Mouse (Mus musculus) adrenal gland, adult 18-20 months (tissue): ENCODE measurements around the gene Fzd9. TPM values are rescaled to one million over a fixed set of nuclear protein-coding genes. Genes with fewer than 3 reads are reported as not detected.
"Not testable (repeated sequence)": the region's sequence is repeated elsewhere in the genome, so short reads cannot be mapped to it uniquely, and the experiment has no call there.

Experiments used
- DNase-seq, 2 experiments: peaks; one replicate each; pipeline ENCODE4 v3.0.0; 2021 to 2022; ENCODE audit warnings: low spot score in 2 of 2
- total RNA-seq, 2 experiments: library from RNA; stranded (reverse); gene quantifications; 1 replicate in 1 of 2; 2 replicates in 1 of 2; pipeline ENCODE4 v1.2.3; 2021

The Fzd9 gene
- total RNA-seq, 2 experiments from 2014 or later = 3.0 to 10.5 TPM

GRCm38 (mm10) chr5:135250186-135251078 lies 598 bp downstream of the Fzd9 start:
- DNase-seq = no peak

DNA sequence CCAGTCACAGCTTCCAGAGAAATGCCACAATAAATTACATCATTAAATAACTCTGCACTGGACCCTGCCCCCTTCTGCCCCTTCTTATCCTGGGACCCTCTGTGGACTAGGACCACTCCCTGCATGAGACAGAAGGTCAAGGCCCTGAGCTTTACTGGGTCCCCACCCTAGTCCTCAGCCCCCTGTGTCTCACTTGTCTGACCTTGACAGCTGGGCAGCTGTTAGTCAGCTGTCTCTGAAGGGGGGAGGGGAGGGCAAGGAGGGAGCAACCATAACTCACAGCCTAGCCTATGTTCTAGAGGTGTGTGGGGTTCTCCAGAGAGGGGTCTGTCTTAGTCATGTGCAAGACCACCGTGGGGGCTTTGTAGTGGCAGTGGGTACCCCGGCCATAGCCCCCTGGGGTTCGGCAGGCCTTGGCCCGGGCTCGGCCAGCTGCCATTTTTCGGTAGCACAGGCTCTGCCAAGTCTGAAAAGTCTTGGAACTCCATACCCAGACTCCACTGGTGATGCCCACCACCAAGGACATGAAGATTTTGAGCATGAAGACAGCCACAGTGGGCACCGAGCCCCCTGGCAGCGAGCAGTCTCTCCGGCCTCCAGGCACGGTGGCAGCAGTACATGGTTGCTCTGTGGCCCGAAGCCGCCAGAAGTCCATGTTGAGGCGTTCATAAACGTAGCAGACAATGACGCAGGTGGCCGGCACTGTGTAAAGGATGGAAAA lies 1.9 kb downstream of the Fzd9 start:
- no peak for DNase-seq

GRCm38 (mm10) chr5:135247337-135247736 lies 3.7 kb downstream of the Fzd9 start:
- no peak for DNase-seq

GRCm38 (mm10) chr5:135246531-135246930 lies 4.5 kb downstream of the Fzd9 start:
- DNase-seq = no peak

- DNase-seq = no peak
Measured at GRCm38 (mm10) chr5:135243166-135243565, 7.9 kb downstream of the Fzd9 start.

- DNase-seq = no peak
Measured at GRCm38 (mm10) chr5:135242608-135243007, 8.4 kb downstream of the Fzd9 start.

GRCm38 (mm10) chr5:135242136-135242535 lies 8.9 kb downstream of the Fzd9 start:
- DNase-seq = no peak

GRCm38 (mm10) chr5:135241474-135241873 lies 9.6 kb downstream of the Fzd9 start:
- DNase-seq = no peak

DNA sequence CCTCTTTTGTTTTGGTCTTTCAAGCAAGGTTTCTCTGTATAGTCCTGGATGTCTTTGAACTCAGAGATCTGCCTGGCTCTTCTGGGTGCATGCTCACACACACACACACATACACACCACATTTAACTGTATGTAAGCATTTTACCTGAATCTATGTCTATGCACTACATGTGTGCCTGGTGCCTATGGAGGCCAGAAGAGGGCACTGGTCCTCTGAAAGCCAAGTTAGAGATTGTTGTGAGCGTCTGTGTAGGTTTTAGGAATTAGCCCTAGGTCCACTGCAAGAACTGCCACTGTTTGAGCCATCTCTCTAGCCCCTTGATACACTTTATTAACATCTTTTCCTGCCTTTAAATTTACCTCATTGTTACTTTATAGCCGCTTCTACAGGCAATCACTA lies 12.2 kb downstream of the Fzd9 start:
- DNase-seq = no peak

GRCm38 (mm10) chr5:135236571-135236970 lies 14.5 kb downstream of the Fzd9 start:
- DNase-seq = peak; percentile 57 to 59

DNA sequence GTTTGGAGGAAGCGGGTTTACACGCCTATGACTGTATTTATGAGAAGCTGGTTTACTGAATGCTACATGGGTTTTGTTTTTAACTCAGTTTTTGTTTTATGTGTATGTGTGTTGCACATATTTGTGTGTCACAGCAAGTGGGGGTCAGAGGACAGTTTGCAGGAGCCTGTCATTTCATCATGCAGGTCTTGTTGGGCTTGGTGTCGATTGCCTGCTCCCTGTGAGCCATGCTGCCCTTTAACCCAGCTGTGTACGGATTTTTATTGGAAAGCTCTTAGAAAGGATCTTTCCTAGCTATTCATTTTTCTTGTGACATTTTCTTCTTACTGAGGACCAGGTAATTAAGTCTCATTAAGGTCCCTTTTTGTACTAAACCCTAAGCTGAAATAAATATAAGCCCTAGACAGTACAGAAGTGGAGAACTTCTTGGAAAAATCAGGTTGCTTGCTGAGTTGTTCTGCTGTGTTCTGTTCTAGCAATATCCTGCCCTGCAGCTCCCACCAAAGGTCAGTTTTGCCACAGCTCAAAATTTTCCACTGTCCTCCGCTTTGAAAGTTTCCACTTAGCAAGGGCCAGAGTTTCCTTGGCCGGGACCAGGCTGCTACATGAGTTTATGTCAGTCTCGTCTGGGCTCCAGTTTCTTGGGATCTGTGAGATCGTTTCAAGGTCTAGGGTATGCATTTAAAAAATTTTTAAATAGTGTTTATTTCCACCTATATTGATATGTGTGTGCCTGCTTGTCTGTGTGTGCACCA lies 17.7 kb downstream of the Fzd9 start:
- no peak for DNase-seq

GRCm38 (mm10) chr5:135230186-135230585 lies 20.8 kb downstream of the Fzd9 start:
- no peak for DNase-seq

- not testable (repeated sequence) for DNase-seq
Measured at GRCm38 (mm10) chr5:135225879-135226278, 25.2 kb downstream of the Fzd9 start.

DNA sequence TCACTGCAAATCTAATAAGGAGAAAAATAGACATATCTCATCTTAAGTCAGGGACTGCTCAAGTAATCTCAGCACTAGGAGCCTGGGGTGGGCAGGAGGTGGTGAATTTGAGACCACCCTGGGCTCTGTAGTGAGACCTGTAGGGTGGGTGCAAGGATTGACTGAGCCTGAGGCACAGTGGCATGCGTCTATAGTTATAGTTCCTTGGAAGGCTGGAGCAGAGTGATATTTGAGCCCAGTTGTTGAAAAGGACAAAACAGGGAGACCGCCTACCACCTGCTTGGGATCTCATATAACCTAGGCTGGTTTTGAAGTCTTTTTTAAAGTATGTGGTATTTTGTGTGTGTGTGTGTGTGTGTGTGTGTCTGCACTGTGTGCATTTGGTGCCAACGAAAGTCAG lies 26.9 kb downstream of the Fzd9 start:
- no peak for DNase-seq

- DNase-seq = no peak
Measured at GRCm38 (mm10) chr5:135222066-135222465, 29.0 kb downstream of the Fzd9 start.

- DNase-seq = no peak
Measured at GRCm38 (mm10) chr5:135220941-135221340, 30.1 kb downstream of the Fzd9 start.

- DNase-seq = no peak
Measured at GRCm38 (mm10) chr5:135216871-135217270, 34.2 kb downstream of the Fzd9 start.

- DNase-seq = no peak
Measured at GRCm38 (mm10) chr5:135208197-135208596, 42.8 kb downstream of the Fzd9 start.

DNA sequence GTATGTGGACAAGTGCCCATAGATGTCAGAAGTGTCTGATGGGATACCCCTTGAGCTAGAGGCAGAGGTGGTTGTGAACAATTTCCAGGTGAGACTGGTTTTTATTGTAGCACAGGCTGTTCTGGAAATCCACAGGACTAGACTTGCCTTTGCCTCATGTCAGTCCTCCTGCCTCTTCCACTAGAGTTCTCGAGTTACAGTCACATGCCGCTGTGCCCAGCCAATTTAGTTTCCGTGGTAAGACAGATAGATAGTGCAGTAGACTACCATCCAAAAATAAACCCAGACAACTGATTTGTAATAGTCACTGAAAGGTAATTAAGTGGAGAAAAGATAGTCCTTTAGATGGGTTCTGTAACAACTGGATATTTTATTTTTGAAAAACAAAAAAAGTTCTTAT lies 48.3 kb downstream of the Fzd9 start:
- DNase-seq = no peak
